Mouse (Mus musculus) bone marrow, adult 2 months (tissue): ENCODE measurements around the gene Smim26. TPM values are rescaled to one million over a fixed set of nuclear protein-coding genes. Genes with fewer than 3 reads are reported as not detected.

ENCODE experiments used
- H3K27ac ChIP-seq: fragments of 200-500 bp; 2 replicates; pipeline ENCODE4 v1.5.1; 2012; ENCODE audit warnings: low read depth, mild to moderate bottlenecking, control low read depth, inconsistent platforms, low read length; ENCODE audit not compliant: control insufficient read depth, poor library complexity, insufficient read depth
- H3K4me1 ChIP-seq: fragments of 200-500 bp; 2 replicates; pipeline ENCODE4 v1.6.1; 2011; ENCODE audit warnings: low read length; ENCODE audit not compliant: control insufficient read depth, insufficient read depth
- H3K4me3 ChIP-seq: fragments of 200-500 bp; replicated peaks from 2 replicates; pipeline ENCODE3; 2011; ENCODE audit warnings: mild to moderate bottlenecking, low read depth, low read length, control low read depth; ENCODE audit not compliant: control insufficient read depth
- CTCF ChIP-seq: fragments of 200-500 bp; IDR thresholded peaks from 2 replicates; pipeline ENCODE4 v1.5.1; 2011; ENCODE audit warnings: low read length, control low read depth; ENCODE audit not compliant: control insufficient read depth, insufficient read depth
- POLR2A ChIP-seq: fragments of 200-500 bp; IDR thresholded peaks from 2 replicates; pipeline ENCODE4 v1.6.1; 2011; ENCODE audit warnings: low read depth, mild to moderate bottlenecking, control low read depth, low read length, borderline replicate concordance; ENCODE audit not compliant: control insufficient read depth
- WGBS: fragments of 180-500 bp; shearing (Covaris S2); methylation state at CpG from one replicate; pipeline ENCODE4 v1.1.7; 2018; 5-methylcytosine and 5-hydroxymethylcytosine counted together
- polyA plus RNA-seq: library from polyadenylated mRNA; stranded (reverse); fragments of >200 nt; gene quantifications from 2 replicates; pipeline ENCODE4 v1.2.4, GENCODE M21; 2011; ENCODE audit warnings: low replicate concordance; ENCODE audit not compliant: missing spikeins, insufficient read depth, insufficient read length

Smim26 gene
- polyA plus RNA-seq, 1 experiment: 24.7 TPM

- H3K4me3 ChIP-seq: no peak overlapping the region
- TF ChIP-seq CTCF (no peak), POLR2A (no peak)
- no peak overlapping the region for H3K27ac ChIP-seq
- H3K4me1 ChIP-seq: no peaks in the 10 kb centered on the region
- WGBS: 70% methylated on average over 16 of the region's 16 CpGs
Measured at GRCm38 (mm10) chr2:144617074-144617874, 23.4 kb downstream of the Smim26 start.

- Histone ChIP-seq H3K4me3 (no peak overlapping the region), H3K27ac (no peak overlapping the region), H3K4me1 (no peaks in the 10 kb centered on the region)
- 93% methylated on average over 6 of the region's 6 CpGs for WGBS
- no peak for TF ChIP-seq CTCF
- TF ChIP-seq POLR2A: no peak
Measured at GRCm38 (mm10) chr2:144621491-144621890, 27.6 kb downstream of the Smim26 start.

GRCm38 (mm10) chr2:144633551-144633950 lies 39.7 kb downstream of the Smim26 start:
- Histone ChIP-seq H3K4me1 (no peaks in the 10 kb centered on the region), H3K27ac (no peak overlapping the region), H3K4me3 (no peak overlapping the region)
- TF ChIP-seq POLR2A (no peak), CTCF (no peak)
- WGBS: 76% methylated on average over 2 of the region's 2 CpGs

- 70% methylated on average over 5 of the region's 5 CpGs for WGBS
- no peak overlapping the region for H3K27ac ChIP-seq
Measured at GRCm38 (mm10) chr2:144634231-144634630, 40.4 kb downstream of the Smim26 start.

GRCm38 (mm10) chr2:144634729-144635128 lies 40.9 kb downstream of the Smim26 start:
- TF ChIP-seq POLR2A (no peak), CTCF (no peak)
- H3K4me3 ChIP-seq: no peak overlapping the region
- H3K4me1 ChIP-seq: no peaks in the 10 kb centered on the region
- H3K27ac ChIP-seq: no peak overlapping the region
- 85% methylated on average over 2 of the region's 2 CpGs for WGBS

More at GRCm38 (mm10) chr2:144634231-144634630, 40.4 kb downstream of the Smim26 start:
- no peaks in the 10 kb centered on the region for H3K4me1 ChIP-seq
- TF ChIP-seq POLR2A (no peak), CTCF (no peak)
- H3K4me3 ChIP-seq: no peak overlapping the region

GRCm38 (mm10) chr2:144635644-144636320 lies 41.9 kb downstream of the Smim26 start:
- no peaks in the 10 kb centered on the region for H3K4me1 ChIP-seq
- 19% methylated on average over 5 of the region's 5 CpGs for WGBS

GRCm38 (mm10) chr2:144637204-144637603 lies 43.4 kb downstream of the Smim26 start:
- WGBS: 41% methylated on average over 4 of the region's 4 CpGs
- H3K4me3 ChIP-seq: no peak overlapping the region
- H3K4me1 ChIP-seq: no peaks in the 10 kb centered on the region; the same call in 1 of the 2 replicates
- TF ChIP-seq POLR2A (no peak), CTCF (no peak)
- no peak overlapping the region for H3K27ac ChIP-seq

More at GRCm38 (mm10) chr2:144635644-144636320, 41.9 kb downstream of the Smim26 start:
- Histone ChIP-seq H3K4me3 (no peak overlapping the region), H3K27ac (no peak overlapping the region)
- TF ChIP-seq CTCF (peak; percentile 95), POLR2A (no peak)

- no peak overlapping the region for H3K4me3 ChIP-seq
- no peak overlapping the region for H3K27ac ChIP-seq
- TF ChIP-seq CTCF: no peak
- TF ChIP-seq POLR2A: no peak
- H3K4me1 ChIP-seq: no peaks in the 10 kb centered on the region; the same call in 1 of the 2 replicates
- WGBS: 58% methylated on average over 12 of the region's 12 CpGs
Measured at GRCm38 (mm10) chr2:144637671-144638395, 44.0 kb downstream of the Smim26 start.

GRCm38 (mm10) chr2:144638719-144639118 lies 44.9 kb downstream of the Smim26 start:
- no peaks in the 10 kb centered on the region; the same call in 1 of the 2 replicates for H3K4me1 ChIP-seq
- WGBS: 45% methylated on average over 4 of the region's 4 CpGs
- no peak overlapping the region for H3K4me3 ChIP-seq
- no peak for TF ChIP-seq POLR2A
- TF ChIP-seq CTCF: peak; percentile 33
- no peak overlapping the region for H3K27ac ChIP-seq
